Mouse (Mus musculus) frontal cortex, postnatal 25 days (tissue): Measurements from ENCODE around the gene Selenom.

ENCODE experiments used
- DNase-seq, 2 experiments: peaks; one replicate each; pipeline ENCODE4 v3.0.0; 2022; ENCODE audit warnings: low spot score in 2 of 2

Gene Selenom

DNA sequence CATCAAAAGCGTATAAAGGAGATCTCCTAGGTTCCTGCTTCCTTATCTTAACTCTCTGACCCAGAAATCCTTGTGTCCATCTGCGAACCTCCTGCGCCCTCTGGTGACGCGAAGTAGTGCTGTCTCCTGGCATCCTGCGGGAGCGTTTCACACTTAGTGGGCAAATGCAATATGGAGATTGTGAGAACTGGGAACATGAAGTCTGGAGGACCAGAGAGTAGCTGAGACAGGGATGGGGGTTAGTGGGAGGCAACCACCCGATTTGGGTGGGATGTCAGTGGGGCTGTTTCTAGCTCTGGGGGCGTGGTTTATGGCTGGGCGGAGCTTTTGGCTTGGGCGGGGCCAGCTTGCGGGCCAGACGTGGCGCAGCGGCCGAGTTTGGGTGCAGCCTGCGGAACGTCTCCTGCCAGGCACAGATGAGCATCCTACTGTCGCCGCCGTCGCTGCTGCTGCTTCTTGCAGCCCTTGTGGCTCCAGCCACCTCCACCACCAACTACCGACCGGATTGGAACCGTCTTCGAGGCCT is at the start of gene Selenom:
Gene Selenom (plus strand): TSS at position 156 of the 526 bp plus-strand sequence.
- DNase-seq, result peak; percentile 82 to 83

DNA sequence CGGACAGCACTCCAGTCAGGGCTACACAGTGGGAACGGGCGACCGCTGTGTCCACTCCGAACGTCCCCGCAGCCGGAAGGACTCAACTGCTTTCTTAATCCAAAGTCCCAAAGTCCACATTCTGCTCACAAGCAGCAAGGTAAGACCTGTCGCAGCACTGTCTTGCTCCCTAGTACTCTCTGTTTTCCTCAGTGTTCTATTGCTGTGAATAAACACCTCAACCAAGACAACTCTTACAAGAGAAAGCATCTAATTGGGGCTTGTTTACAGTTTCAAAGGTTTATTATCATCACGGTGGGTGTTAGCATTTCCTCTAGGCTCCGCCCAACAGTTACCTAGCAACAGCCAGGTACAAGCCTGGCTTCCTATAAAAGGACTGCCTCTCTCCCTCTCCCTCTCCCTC is 43.0 kb upstream of the Selenom start:
- DNase-seq, result no peak

DNA sequence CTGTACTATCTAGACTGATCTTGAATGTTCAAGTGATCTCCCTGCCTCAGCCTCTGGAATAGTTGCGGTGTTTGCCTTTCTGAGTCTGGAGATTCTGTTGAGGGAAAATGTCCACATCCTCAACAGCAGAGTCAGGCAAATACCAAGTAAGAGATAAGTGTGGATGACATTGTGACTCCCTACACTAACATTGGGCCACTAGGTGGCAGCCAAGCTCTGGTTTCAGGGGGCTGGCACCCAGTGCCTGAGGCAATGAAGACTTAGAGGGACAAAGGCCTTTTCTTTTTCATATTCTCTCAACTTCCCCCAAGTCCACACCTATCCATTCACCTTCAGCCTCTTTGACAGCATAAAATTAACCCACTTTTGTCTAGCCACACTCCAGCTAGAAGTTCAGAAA is 42.0 kb upstream of the Selenom start:
- DNase-seq, result peak; percentile 62 to 82

DNA sequence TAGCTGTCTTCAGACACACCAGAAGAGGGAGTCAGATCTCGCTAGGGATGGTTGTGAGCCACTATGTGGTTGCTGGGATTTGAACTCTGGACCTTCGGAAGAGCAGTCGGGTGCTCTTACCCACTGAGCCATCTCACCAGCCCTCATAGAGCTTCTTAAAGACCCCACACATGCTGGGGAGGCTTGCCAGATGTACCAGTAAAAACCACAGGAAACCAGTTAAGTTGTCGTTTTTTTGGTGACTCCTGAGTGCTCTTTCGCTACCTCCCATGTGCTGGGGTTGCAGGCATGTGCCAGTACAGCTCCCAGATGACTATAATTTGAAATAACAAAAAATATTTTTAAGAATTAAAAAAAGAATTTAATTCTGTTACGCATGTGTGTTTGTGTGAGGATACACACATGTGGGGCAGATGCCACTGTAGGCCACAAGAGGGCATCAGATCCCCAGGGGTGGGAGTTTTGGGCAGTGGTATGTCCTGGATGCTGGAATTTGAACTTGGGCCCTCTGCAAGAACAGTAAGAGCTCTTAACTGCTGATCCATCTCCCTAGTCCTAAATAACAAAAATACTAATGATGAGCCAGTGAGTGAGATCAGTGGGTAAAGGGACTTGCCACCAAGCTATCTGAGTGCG is 39.9 kb upstream of the Selenom start:
- DNase-seq, result no peak

DNA sequence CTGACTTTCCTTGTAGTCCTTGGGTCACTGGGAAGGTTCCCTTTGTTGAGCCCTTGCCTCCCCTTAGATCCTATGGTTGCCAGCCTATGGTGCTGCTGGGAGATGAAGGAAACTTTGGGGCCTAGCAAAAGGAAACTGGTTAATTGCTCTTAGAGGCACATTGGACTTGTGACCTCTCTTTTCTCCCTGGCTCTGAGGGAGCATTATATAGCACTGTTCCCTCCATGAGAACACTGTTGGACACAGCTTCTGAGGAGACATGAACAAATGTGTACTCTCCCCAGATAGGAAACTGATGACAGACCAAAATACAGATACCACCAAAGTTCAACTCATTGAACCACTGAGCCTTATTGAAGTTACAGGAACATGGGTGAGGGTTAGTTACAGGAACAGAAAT is 39.0 kb upstream of the Selenom start:
- DNase-seq, result no peak

DNA sequence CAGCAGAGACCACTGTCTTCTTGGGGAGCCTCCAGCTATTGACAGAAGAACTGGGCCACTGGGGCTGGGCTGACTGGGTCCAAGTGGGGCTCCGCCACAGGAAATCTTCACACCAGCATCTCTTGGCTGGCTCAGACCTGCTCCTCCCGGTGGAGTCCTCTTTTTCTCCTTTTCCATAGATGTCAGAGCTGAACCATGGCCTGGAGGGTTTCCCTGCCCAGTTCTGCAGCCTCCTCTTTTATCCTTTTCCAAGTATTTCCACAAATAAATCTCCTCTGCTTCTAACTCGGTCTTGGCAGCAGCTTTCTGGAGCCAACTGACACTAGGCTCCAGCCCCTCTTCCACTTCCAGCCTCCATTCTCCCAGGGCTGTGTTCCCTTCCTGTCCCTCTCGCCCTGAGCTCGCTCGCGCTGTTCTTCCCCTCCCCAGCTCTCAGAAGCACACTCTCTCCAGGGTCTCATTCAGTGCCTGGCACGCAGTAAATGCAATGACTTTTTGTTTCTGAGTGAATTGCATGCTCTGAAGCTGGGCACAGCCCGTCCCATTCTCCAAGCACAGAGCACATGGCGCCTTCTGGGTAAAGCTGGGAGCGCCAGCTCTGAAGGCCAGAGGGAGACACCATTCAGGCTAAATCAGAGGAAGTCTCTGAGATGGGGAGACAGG is 30.4 kb upstream of the Selenom start:
- DNase-seq, result no peak

DNA sequence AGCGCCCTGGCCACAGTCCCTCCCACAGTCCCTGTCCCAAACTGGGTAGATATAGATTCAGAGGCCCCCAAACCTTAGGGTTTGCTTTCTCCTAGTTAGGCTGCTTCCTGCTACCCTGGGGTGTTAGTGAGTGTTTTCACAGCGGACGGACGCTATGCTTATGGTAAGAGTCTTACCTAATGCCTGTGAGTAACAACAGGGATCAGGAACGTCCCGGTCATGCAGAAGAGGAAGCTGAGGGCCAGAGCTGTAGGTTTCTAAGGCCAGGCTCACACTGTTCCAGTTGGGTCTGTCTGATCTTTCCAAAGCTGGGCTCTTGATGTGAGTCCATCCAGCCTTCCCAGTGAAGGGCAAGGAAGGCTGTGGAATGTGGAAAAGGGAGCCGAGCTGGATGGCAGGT is 28.1 kb upstream of the Selenom start:
- DNase-seq, result no peak

DNA sequence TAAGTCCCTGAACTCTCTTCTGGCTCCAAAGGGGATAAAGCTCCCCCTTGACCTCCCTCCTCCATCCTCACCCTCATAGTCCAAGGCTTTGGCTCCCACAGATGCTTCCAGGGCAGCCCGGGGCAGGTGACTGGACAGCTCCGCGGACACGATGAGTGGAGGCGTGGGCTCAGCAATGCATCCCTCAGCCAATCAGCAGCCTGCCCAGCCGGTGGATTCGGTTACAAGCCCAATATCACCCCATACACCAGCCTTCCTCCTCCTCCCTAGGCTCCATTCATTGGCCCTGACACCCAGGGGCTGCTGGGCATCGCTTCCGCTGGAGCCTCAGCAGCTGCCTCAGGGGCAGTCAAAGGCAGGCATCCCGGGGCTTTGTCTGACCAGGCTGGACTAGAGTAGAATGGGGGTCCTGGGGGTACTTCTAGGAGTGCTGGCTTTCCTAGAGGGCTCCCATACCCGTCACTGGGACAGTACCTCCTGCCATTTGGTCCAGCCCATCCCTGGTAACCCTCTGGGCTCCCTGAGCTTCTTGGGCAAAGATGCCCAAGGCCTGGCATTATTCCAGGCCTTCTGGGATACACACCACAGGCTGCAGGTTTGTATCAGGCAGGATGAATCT is 26.4 kb upstream of the Selenom start, which contains the start of gene Pla2g3:
Gene Pla2g3 (plus strand): TSS at position 333 of the 619 bp plus-strand sequence.
- DNase-seq, result no peak

DNA sequence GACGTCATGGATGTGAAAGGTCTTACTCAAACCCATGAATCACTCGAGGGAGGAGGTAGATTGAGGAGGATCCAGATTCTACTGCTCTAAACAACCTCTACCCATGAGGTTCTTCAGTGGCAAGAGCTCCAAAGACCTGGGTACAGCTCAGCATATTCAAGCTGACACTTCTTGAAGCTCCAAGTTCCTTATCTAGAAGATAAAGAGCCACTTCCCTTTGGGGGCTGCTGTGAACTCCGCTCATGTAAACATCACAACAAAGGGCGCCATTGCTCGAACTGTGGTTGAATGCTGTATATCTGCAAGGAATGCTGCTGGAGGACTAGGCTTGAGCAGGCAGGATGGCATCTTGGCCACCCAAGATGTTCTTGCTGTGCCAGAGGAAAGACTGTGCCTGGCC is 25.4 kb upstream of the Selenom start:
- no peak for DNase-seq

DNA sequence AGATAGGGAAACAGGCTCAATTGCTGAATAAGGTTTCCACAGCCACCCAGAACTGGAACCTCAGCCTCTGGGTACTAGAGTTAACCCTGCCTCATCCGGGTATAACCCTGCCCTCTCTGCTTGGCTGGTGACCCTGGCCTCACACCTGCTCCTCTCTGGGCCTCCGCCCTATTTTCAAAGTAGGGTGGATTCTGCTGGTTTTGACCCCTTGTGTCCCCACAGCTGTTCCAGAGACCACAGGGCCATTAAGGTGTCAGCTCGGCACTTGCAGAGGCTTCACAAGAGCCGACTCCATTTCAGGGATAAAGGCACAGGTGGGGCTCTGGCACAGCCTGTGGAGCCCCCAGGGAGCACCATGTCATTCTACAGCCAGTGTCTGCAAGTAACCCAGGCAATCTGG is 21.7 kb upstream of the Selenom start:
- no peak for DNase-seq

DNA sequence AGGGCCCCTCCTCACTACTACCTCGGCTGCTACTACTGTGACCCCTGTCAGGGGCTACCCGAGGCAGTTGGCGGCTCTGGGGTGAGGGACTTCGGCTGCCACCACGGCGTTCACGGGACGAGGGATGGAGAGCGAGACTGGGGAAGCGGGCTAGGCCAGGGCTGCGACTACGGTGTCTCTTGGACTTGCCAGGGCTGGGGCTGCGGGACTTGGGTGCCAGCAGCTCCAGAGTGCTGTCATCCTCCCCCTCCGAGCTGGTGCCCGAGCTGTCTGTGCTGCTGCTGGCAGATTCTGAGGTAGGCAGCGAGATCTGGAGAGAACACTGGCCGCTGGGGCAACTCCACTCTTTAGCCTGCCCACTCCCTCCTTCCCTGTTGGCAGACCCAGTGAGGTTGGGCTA is 19.6 kb upstream of the Selenom start:
- DNase-seq, result no peak

DNA sequence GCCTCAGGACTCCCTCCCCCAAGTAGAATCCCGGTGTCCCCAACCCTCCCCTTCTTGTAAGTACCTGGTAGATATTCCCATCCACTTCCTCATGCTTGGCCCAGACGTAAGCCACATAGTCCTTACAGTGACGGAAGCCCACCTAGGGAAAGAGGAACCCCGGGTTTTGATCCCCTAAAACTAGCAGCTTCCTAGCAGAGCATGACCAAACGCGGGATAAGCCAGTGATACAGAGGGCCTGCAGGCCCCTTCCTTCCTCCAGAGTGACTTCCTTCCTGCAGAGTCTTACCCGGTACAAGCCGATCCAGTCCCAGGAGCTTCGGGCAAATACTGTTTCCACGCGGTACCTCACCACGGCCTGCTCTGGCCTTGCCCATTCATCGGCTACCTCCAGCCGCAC is 19.0 kb upstream of the Selenom start:
- no peak for DNase-seq

DNA sequence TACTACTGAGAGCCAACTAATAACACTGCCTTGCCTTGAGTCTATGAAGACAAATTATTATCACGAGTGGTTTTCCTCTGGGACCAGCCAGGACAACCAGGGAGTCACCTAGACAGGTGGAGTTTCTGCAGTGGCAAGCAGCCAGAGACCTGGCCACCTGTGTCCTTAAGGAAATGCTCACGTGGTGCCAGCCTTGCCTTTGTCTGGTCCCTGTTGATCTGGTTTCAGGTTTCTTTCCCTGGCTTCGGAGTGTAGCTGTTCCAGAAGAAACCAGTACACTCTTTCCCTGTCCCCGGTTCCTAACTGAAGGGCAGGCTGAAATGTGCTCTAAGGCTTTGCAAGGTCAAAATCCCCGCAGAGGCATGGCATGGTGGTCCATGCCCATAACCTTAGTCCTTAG is 17.7 kb upstream of the Selenom start:
- DNase-seq, result no peak

DNA sequence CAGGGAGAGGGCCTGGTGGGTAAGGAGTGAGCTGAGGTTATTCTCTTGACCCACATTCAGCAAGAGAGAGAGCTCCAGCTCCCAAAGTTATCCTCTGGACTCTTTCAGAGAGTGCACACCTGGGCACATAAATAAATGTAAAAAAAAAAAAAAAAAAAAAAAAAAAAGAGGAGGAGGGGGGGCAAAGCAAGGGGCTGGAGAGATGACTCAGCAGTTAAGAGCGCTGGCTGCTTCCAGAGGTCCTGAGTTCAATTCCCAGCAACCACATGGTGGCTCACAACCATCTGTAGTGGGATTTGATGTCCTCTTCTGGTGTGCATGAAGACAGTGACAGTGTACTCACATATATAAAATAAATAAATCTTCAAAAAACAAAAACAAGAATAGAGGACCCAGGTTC is 17.2 kb upstream of the Selenom start:
- DNase-seq, result no peak

DNA sequence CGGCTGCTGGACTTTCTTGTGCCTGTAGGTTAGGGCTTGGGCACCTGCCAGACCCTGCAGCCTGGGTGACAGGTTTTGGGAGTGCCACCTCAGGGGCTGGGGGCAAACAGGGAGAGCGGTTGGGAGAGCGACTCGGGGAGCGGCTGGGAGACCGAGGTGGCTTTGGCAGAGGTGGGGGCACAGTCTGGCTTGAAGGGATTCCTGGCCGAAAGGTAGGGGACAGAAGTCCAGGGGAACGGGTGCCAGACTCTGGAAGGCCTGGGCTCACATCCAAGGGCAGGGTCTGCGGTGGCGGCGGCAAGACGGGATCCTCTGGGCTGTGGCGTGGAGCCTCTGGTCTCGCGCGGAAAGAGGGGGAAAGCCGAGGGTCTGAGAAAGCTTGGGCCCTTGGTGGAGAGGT is 12.4 kb upstream of the Selenom start:
- DNase-seq, result no peak

DNA sequence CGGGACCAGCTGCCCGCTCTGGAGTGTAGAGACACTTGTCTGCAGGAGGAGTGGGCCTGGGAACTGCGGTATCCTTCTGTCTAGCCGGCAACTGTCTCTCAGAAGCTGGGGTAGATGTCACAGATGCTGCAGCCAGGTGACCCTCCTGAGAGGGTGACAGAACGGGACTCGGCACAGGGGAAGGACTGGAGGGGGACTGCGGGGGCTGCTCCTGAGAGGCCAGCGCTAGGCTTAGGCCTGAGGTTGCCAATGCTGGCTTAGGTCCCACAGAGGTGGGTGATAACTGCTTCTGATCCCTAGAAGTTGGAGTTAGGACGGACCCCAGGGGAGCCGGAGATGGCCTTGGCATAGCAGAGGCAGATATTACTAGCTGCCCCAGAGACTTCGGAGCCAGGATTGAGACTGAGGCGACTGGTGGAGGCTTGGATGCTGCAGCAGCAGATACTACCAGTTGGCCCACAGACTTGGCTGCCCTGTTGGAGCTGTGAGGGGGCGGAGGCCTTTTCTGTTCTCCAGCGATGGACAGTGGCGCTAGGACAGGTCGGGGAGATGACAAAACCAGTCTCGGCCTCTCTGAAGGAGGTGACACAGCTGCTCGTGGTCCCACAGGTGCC is 11.9 kb upstream of the Selenom start:
- no peak for DNase-seq

DNA sequence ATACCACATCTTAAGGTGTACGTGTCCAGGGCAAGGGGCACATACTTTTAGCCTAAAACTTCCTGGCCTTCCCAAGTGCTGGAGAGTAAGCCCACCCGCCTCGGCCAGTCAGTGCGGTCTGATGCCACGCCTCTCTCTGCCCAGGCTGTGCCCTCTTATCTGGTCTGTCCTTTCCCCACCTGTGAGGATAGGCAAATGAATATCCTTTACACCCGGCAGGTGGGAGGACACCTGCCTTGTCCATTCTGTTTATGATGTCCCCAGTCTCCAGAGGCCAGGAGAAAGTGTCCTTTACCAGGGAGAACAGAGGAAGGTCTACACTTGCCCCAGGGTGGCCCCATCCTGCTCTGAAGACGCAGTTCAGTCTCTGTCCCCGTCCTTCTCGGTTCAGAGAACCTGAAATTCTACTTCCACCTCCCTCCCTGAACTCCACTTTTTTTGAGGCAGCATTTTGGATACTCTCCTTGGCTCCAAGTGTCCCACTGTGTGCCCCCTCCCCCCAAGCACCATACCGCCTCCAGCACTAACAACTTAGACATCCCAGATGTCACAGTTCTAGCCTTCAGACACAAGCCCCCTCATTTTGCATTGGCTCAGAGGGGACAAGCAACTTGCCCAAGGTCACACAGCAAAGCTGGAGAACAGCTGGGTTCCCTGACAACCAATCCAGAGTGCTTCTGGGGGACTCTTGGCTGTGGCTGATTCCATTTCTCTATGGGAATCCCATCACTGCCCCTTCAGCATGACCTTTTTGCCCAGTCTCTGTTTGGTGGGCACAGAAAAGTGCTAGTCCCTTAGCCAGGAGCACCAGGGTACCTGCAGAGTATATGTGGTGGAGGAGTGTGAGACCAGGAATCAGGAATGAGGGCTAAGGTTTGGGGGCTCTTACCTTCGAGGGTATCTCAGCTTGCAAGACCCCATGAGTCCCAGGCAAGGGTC is 10.5 kb upstream of the Selenom start:
- no peak for DNase-seq

DNA sequence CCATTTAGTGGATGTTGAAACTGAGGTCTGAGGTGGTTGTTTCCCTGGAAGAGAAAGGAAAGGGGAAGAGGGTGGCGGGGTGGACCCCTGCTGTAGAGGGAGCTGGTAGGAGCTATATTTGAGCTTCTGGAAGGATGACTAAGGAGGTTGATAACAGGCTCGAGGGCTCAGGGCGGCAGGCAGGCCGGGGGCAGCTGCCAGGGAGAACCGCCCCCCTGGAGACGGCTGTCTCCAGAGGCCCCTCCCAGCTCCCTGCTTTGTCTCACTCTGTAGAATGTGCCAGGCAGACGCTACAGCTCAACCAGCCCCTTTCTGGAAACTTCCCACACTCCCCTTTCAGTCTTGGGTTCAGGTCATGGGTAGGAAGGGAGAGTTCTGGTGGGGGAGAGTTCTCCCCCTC is 6.3 kb upstream of the Selenom start:
- no peak for DNase-seq

DNA sequence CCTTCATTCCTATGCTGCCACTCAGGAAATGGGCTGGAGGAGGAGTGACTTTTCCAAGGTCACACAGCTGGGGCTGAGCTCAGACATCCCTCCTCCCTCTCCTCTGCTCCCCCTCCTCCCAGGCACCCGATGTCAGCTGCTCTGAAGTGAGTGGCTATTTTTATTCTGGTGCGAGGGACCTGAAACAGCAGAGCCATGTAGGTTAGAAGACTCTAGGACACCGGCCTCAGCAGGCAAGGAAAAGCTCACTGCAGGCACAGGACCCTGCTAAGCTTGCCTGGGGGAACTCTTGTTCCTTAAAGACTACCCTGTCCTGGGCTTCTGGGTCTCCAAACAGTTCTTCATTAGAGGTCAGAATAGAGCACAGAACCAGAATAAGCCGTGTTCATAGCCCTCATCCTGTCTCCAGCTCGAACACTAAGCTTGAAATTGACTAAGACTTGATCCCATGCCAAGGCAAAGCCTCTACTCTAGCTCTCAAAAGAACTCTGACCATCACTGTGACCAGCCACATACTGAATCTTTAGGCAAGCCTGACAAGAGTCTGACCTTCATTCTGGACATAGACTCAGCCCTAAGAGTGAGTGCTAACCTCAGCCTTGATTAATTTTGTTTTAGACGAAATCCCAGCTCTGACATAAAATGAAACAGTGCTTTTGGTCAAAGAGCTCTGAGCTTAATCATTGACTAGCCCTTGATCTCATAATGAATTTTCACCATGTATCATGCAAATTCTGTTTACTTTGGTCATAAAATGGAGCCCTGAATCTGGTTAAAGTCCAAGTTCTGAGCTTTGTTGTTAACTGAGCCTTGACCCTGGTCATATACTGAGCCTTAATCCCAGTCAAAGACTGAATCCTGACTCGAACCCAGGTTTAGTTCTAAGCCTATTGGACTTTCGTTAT is 5.1 kb upstream of the Selenom start:
- no peak for DNase-seq

DNA sequence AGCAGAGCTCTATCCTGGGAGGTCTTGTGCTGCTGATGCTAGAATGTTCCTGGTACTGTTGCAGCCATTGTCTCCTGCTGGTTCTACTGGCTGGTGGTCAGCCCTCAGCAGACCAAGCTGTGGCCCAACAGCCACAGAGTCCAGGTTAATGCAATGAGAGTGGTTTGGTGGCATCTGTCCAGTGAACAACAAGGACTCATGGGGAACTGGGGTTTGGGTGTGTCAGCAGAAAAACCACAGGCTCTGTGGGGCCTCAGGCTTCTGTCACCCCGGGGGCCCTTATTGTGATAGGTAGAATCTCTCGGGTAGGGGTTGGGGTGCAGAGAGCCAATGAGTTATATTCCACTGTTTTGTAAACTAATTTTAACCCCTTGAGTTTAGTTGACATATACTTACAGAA is 4.2 kb upstream of the Selenom start:
- no peak for DNase-seq
